Mouse (Mus musculus) hematopoietic stem cell, adult 5-6 weeks (primary cell): ENCODE results near the gene Cuedc2. TPM values are rescaled to one million over a fixed set of nuclear protein-coding genes. Genes with fewer than 3 reads are reported as not detected.

Experiments used
- ATAC-seq, 2 experiments: fragments of 125-278 bp in 1 of 2; replicated peaks in 1 of 2; 2 replicates each; pipeline ENCODE4 v1.8.0; 2016 to 2017; ENCODE audit warnings: inconsistent platforms in 2 of 2, mild to moderate bottlenecking in 2 of 2, moderate number of reproducible peaks in 2 of 2, low read depth in 1 of 2, moderate TSS enrichment in 1 of 2; ENCODE audit not compliant: low FRiP score in 2 of 2, poor library complexity in 2 of 2, severe bottlenecking in 2 of 2, insufficient read depth in 1 of 2, low TSS enrichment in 1 of 2
- total RNA-seq: library from RNA; stranded (forward); fragments of 172-1452, 232-1000 nt; gene quantifications from 2 replicates; pipeline ENCODE4 v1.2.3, GENCODE M21; 2017

Gene Cuedc2
- total RNA-seq, 1 experiment from 2014 or later, result 129 TPM

- no peak for ATAC-seq
These were observed 12.3 kb downstream of the Cuedc2 start for GRCm38 (mm10) chr19:46326019-46326755.

- ATAC-seq, result no peak
These were observed 13.6 kb downstream of the Cuedc2 start for GRCm38 (mm10) chr19:46324918-46325317.

GRCm38 (mm10) chr19:46324366-46324765, 14.1 kb downstream of the Cuedc2 start:
- no peak for ATAC-seq

DNA sequence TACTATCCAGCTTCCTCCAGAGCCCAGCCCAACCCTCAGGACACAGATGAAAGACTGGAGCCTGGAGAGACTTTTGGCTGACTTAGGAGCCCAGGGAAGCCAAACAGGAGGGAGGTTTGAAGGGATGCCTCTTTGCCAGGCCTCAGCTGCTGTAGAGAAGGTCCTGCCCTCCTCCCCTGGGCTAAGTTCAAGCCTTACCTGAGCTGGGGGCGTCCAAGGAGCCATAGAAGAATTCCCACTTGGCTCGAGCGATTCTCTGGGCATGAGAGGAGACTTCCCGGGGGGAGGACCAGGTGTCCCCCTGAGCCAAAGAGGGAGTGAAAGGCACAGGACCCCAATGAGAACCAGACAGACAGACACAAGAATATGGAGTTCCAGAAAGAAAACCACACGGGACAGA, 14.8 kb downstream of the Cuedc2 start:
- ATAC-seq, result no peak

DNA sequence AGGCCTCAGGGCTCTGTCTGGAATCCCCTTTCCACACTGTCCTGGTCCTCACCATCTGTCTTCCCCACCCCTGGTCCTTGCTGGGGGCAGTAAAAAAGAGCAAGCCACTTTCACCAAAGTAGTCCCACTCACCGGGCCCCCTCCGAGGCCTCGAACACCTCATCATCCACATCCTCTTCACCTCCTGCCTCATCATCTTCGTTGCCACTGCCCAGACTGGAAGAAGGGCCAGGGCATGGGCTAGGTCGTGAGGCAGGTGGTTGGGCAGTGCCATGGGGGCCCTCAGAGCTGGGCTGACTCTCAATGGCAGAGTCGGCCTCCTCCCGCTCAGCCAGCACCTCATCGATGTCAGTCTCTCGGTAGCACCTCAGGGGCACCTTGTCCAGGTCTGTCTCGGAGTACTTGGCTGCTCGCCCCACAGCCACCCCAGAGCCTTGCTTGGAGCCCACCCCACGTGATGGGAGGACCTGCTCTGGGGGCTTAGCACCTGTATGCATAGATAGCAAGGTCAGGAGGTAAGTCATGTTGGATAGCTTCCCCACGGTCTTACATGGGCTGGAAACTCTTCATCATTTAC, 15.4 kb downstream of the Cuedc2 start:
- no peak for ATAC-seq

DNA sequence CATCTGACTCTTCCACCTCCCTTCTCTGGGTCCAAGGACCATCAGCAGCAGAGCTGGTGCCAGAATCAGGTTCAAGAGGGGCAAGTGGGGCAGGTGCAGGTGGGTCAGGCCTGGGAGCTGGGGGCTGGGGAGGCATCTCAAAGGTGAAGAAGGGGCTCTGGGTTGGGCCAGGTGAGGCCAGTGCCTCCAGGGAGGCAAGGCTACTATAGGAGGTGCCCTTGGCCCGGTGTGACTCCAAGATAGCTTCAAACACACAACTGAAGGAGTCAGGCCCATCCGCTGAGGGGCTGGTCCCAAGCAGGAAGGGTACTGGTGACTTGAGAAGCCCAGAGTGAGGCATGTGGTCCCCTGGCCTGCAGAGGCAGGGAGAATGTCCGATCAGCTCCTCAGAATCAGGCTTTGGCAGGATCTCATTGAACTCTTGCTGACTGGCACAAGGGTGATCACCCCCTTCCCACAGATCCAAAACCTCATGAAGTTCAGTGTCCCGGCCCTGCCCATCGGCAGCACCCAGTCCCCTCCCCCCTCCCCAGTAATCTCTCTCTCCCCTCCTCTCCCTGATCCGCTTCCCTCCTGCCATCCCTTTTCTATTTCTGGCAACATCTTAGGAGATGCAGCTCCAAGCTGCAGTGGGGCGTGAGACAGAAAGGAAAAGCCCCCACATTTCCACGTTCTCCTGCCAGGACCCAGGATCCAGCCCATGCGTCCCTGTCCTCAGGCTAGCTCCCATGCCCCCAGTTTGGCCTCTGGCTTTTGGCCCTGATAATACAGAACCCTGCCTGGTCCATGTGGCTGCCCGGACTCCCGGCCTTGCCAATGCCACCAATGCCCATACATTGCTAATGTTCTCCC, 16.1 kb downstream of the Cuedc2 start:
- no peak for ATAC-seq

DNA sequence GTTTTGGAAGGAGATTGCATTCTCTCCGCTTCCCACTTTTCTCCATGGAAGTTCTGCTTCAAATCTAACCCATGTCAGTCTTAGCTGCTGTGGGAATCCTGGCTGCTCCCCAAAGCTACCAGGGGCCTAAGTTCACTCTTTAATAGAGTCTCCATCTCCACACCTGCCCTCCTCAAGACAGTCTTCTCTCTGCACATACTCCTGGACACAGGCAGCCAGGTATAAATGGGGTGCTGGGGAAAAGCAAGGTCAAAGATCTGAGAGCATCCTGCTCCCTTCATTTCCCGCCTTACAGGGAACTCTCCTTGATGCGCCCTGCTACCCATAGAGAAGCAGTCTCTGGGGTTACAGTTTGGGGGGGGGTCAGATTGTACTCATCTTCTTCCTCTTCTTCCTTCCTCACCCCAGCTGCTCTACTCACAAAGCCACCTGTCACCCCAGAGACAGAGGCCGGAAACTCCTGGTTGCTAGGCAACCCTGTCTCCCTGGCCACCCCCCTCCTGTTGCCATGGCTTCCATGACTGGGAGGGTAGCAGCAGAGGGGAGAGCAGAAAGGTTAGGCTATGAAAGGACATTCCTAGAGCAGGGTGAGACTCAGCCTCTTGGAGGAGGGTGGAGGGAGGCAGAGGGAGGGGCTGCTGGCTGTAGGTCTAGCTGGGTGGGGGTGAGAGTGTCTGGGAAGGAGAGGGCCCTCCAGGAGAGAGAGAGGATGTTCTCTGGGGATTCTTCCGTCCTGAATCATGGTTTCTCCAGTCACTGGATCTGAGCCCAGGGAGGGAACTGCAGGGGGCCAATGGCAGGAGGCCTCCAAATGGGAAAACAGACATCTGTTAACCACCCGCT, 17.2 kb downstream of the Cuedc2 start:
- ATAC-seq, result no peak

DNA sequence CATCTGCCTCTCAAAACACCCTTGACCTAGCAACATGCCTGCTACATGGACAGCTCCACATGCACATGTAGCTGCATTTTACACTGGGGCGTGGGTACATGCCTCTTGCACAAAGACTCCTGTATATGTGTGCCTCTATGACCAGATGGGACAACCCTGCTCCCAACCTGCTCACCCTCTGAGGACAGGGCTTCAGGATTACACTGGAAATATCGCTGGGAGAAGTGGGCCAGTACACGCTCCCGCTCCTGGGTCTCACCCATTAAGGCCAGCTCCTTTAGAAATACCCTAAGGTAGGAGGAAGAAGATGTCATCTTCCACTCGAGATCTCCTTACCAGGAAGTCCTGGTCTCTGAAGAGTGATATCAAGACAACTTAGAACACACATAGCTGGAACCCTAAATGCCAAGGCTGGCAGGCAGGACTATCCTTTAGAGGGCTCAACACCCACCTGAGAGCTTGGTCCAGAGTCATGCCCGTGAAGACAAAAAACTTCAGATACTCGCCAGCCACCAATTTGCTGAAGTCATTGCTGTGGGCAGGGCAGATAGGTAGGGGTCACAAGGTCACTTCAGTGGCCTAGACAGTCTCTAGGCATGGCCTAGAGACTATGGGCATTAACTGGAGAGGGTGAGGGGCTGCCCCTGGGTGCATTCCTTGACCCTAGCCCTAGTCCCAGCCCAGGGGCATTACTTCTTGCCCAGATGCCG, 18.3 kb downstream of the Cuedc2 start:
- no peak for ATAC-seq

DNA sequence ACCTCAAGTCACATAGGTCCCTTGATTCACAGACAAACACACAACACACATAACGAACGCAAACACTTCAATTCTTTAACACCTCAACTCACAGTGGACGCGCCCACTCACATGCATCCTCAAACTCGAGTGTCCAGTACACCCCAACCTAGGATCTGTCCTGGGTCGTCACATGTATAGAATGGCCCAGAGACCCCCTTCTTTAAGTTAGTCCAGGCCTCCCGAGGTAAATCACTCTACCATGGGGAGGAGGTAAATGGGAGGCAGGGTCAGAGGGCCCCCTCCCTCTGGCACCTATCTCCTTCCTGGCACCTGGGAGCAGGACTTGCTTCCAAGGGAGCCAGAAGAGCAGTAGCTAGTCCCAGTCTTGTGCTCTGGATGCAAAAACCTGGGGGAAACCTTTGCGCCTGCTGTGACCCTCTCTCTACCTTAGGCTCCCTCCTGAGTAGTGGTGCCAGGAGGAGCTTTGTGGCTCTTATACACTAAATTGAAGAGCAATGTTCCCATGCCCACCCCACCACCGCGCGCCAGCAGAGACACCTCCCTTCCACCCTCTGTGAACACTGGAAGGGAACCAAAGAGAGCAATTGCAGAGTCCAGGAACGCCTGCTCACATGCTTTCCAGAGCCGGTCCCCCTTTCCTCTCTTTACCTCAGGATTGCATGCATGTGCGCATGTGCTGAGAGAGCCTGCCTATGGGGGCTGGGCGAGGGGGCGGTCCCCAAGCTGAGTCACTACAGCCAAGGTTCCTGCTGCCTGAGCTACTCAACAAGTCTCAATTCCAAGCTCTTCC, 19.7 kb downstream of the Cuedc2 start:
- ATAC-seq, result 0 out of 4 replicates have a peak, but pooled peaks have one; percentile 15

- no peak for ATAC-seq
These were observed 20.5 kb downstream of the Cuedc2 start for GRCm38 (mm10) chr19:46318031-46318471.

DNA sequence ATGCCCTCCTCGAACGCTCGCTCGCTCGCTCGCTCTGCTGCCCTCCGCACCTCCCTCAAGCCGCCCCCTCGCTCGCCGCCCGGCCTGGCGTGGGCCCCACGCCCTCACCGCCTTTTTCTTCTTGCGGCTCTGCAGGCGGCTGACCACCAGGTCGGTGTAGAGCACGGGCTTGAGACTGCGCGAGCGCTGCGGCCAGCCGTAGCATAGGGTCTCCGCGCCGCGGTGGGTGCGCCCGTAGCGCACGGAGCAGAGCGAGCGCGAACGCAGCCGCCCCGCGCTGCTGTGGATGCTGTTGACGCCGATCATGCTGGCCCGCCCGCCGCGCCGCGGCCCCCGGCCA, 21.0 kb downstream of the Cuedc2 start:
- no peak for ATAC-seq

- ATAC-seq, result peak; percentile 12 to 39; a peak in 3 of 4 replicates
These were observed 21.5 kb downstream of the Cuedc2 start for GRCm38 (mm10) chr19:46316846-46317545.

GRCm38 (mm10) chr19:46315752-46316610, 22.5 kb downstream of the Cuedc2 start:
- ATAC-seq, result no peak

GRCm38 (mm10) chr19:46314872-46315742, 23.4 kb downstream of the Cuedc2 start:
- ATAC-seq, result peak; percentile 12 to 39; a peak in 2 of 4 replicates
